Mouse (Mus musculus) forelimb bud, embryonic 11.5 days (tissue): ENCODE measurements around the gene Rcvrn.

Source experiments
- DNase-seq: peaks from one replicate; pipeline ENCODE4 v3.0.0-alpha.2; 2012; ENCODE audit warnings: low read depth, low spot score

Gene Rcvrn

DNA sequence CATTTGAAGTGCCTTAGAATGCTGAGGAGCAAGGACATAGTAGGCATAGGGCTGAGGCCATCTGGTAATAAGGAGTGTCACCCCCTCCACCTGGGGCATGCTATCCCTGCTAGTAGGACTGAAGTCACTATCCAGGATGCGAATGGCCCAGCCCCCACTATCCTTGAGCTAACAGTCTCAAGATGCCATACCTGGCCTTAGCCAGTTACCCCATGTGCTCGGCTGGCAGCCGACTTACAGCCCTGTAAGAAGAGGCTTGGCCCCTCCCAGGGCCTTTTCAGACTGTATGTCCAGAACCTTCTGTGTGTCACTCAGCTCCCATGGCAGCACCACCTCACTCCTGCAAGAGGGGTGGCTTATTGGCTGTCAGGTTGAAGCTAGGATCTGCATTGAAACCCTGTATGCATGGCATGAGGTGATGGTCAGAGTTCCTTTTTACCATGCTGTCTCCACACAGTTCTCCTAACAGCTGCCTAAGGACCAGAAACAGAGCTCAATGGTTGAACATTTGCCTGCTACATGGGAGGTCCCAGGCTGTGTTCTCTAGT, 26.6 kb upstream of the Rcvrn start:
- DNase-seq, result no peak

DNA sequence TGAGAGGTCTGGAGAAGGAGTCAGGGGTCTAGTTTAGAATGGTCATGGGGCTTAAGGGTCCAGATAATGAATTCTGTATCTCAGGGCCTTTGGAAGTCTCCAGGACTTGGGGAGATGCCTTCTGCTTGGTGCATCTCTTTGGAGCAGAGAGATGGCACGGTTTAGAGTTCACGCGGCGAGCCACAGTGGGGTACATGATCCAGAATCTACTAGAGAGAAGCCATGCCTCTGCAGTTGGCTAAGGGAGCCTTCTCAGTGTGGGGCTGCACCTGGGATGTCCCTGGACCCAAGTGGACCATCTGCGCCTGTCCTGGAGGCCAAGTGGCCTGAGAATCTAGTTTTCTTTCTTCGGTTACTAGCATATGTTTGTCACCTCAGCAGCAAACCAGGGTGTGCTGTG, 25.1 kb upstream of the Rcvrn start:
- no peak for DNase-seq

DNA sequence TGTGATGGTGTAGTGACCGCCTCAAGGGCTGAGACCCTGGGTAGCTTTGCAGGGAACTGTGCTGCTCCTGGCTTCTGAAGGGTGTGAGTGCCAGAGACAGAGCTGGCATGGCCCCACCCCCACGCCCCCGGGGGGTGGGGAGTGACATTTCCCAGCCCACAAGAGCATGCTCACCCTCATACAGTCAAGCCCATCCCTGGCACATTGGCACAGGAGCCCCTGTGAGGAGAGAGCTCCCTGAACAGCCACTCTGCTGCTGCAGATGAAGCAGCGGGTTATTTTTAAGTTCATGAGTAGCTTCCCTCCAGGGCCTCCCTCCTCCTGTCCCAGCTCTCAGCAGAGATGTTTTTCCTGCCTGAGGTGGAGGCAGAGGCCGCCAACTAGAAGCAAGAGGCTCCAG, 23.0 kb upstream of the Rcvrn start:
- DNase-seq, result no peak

DNA sequence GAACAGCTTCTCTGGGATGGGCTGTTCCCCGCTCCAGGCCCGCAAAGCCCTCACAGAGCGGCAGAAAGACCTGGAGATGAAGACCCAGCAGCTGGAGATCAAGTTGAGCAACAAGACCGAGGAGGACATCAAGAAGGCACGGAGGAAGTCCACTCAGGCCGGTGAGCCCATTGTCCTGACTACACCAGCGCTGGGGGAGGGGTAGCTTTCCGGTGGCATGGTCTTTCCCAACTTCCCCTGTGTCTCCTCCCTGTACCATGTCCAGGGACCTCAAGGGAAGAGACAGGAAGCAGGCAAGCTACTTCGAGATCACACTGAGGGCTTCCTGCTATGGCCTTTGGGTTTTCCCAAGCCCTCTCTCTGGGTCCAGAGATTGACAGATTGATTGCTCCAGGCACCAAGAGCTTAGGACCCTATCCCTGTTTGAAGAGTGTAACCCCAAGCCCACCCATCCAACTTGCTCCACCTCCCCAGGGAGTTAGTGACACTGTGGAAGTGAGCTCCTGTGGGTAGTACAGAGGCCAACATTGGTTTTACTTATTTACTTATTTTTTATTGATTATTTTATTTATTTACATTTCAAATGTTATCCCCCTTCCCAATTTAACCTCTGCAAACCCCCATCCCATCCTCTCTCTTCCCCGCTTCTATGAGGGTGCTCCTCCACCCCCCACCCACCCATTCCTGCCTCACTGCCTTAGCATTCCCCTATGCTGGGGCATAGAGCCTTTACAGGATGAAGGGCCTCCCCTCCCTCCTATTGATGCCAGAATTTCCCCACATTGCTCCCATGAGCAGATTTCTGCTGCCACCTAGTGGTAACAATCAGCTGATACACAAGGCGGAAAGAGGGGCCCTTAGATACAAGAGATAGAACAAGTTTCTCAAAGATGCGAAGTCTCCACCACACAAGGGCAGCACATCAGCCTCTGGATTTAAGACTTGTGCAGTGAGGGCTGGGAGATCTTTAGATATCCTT, 19.3 kb upstream of the Rcvrn start:
- DNase-seq, result peak; percentile 77

DNA sequence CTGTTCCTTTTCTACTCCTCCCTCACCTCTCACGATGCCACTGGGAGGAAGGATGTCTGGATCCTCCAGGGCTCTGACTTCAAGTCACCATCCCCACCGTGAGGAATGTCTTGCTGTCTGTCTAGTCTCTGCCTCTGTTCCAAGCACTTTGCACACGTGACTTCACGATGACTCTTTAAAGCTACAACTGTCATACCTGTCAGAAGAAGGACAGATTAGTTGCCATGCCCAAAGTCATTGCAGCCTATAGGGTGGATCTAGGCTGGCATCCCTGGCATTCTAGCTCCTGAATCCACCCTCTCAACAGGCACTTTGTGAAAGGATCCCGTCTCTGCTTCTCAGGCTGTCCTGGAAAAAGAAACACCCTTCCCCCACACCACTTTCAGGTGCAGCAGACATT, 15.8 kb upstream of the Rcvrn start:
- DNase-seq, result no peak

DNA sequence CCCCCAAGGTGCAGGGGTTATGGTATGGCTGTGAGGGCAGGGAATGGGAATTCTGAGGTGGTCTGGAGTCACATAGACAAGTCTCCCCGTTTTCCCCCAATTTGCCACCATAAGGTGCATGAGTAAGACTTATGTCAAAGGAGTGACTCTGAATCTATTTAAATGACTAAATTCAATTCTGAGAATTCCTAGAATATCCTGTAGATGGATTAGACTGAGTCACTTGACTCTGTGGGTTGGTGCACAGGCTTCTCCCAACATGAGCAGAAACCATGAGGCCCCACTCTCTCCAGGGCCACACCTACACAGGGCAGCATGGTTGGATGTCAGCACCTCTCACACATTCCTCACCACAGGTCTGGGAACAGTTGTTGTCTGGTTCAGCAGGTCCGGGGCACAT, 15.2 kb upstream of the Rcvrn start:
- DNase-seq, result no peak

DNA sequence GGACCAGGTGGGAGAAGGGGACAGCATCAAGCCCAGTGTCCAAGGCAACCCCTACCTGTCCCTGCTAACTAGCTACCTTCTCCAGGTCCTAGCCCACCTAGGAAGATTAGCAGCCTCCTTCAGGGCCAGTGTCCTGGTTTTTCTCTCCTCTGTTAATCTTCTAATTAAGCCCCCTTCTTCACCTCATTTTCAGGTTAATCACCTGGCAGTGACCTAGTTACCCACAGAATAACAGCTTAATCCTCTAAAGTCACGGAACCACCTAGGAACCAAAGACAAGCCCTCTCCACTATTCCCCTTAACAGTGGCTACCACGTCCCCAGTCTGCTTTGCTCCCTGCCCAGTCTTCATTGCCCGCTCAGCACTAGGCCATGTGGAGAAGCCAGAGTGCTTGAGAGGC, 13.3 kb upstream of the Rcvrn start:
- no peak for DNase-seq

DNA sequence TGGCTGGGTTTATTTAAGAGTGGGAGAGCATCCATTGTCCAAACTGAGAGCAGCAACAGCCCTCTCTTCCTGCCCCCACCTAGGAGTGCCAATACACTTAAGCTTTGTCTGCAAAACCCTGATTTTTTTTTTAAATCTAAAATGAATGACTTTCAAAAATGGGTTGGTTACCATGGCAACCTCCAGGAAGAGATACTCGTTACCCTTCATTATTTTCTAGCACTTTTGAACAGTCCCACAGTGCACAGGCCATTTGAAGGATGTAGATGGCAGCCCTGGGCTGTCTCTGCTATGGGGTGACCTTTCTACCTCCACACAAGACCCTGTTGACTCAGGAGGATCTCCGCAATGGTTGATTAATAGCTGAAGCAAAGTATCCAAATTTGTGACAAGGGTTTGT, 9.0 kb upstream of the Rcvrn start:
- DNase-seq, result no peak

DNA sequence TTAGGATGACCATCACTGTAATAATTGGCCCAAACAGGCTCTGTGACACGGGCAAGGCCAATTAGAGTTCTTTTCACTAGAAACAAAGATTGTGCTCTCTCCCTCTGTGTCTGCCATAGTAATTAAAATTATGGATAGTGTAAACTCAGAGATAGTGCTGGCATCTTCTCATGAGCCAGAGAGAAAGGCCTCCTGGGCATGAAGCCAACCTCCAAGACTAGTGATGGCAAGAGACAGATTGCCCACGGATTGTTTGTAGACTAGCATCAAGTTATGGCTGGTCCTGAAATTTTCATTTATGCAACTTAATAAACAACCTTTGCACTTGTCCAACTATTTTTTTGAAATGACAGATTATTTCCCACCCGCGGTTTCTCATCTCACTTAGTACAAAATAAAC, 17.9 kb downstream of the Rcvrn start:
- DNase-seq, result no peak

DNA sequence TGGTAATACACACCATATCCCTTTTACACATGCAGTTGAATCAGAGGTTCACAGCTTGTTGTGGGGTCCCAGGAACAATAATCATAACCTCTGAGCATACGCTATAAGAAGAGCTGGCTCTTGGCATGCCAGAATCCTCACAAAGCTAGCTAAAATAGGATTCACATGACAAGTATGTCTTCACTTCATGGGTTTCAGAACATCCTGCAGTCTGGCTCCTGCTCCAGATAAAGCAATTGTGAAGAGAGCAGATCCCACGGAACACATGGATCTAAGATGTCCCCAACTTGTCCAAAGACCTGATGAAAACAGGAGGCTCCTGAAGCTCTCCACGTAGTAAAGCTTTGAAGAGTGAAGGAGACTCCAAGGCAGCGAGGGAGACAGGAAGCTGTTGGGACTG, 20.3 kb downstream of the Rcvrn start:
- no peak for DNase-seq

DNA sequence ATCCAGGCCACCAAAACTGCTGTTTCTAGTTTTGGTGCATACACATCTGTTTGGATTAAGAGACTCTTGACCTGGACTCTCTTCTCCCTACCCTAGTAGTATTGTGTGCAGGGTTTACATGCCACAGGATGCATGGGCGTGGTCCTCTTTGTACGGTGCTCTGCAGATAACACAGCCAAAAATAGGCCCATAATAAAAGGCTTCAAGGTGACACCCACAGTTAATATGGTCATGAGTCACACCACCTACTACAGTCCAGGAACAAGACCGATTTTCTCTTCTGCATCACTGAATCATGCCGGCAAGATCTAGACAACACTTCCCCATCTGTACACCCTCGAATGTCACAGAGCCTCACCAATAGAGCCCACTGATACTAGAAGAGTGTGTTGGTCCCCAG, 26.4 kb downstream of the Rcvrn start:
- no peak for DNase-seq

DNA sequence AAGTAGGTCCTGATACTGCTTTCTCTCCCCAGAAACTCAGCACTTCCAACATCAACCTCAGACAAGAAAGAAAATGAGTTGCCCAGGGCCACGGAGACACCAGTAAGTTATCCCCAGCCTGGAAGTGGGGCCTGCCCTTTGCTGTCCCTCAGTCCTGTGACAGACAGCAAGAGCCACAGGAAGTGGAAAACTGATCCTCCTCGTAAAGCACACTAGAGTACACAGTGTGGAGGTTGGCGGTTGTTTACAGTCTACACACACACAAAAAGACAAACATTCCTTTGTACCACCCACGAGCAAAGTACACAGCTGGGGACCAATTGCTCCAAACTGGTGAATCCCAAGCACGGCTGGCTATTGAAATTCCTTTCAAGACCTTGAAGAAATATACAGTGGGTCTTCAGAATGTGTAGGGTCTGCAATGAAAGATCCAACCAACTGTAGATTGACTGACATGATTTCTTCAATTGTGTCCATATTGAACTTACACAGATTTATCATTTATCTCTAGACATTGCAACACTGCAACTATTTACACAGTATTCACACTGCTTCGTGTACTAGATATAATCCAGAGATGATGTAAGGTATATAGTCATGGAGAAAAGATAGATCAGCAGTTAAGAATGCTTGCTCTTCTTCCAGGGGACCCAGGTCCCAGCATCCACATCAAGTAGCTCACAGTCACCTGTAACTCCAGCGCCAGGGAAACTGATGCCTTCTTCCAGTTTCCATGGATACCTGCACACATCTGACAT, 27.5 kb downstream of the Rcvrn start:
- DNase-seq, result no peak

DNA sequence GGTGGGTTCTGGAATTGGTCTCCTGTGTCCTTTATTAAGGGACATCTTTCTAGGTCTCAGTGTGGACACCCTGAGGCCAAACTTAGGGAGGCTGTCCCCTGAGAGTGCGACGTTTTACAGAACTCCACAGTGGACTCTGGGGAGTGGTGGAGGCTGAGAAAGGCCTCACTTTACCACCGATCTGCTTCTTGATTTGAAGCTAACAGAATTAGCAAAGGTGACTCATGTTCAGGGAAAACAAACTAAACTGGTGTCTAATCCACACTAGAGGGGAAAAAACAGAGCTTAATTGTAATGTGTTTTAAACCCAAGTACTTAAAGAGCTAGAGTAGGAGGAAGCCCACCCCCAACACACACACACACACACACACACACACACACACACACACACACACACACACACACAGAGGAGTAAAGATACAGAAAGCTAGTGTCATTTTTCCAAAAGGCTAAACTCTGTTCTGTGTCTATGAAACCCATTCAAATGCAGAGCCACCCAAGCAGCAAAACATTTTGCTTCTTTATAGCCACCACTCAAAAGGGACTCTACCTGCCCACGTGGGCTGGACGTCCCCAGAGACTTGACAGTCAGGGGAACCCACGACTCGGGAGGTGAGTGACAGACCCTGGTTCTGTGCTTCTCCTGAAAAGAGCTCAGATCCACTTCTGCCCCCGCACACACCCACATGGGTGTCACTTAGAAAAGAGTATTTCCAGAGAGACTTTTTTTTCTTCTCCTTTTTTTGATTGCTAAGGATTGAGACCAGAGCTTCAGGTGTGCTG, 28.3 kb downstream of the Rcvrn start:
- no peak for DNase-seq

DNA sequence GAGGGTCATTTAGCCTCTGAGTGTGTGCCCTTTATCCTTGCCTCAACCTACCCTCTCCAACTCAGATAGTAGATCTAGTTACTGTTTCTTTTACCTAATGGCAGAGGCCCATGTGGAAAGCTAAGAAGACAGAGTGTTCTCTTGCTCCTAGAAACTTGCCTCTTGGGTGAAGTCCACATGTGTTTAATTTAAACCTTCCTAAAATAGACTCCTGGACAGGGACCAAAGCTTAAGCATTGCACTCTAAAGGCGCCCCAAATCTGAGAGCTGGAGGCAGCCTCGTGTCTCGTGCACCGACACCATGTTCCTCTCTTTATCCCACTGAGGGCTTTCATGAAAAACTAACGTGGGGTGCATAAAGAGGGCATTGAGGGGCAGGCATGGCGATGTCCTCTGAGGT, 32.0 kb downstream of the Rcvrn start:
- no peak for DNase-seq

DNA sequence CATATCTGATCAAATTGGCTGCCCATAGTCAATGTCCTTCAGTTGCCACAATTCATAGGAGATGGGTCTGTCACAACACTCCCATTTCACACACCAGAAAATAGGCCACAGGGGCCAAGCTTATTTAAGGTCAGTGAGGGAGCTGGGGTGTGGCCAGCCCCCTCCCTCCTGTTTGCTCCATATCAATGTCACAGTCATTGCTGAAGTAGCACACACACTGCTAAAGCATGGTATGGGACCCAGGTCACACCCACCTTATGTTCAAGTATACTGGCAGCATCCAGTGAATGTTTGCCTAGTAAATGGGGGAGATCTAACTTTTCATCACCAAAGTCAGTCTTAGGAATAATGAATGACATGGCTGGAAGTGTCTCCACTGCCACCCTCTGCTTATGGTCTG, 33.6 kb downstream of the Rcvrn start:
- no peak for DNase-seq

DNA sequence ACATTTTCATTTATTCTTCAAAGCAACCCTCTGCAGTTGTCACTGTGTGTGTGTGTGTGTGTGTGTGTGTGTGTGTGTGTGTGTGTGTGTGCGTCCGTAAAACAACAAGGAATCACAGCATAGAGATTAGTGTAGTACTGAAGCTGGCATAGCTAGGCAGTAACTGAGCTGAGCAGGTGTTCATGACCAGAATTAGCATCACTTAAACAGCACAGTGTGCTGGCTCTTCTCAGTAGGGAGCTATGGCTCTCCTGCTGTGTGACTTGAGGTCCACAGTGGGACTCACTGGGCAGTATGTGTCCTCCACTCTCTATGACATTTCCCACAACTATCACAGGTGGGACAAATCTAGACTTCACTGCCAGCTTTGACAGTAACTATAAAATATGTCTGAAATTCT, 35.9 kb downstream of the Rcvrn start:
- DNase-seq, result no peak

DNA sequence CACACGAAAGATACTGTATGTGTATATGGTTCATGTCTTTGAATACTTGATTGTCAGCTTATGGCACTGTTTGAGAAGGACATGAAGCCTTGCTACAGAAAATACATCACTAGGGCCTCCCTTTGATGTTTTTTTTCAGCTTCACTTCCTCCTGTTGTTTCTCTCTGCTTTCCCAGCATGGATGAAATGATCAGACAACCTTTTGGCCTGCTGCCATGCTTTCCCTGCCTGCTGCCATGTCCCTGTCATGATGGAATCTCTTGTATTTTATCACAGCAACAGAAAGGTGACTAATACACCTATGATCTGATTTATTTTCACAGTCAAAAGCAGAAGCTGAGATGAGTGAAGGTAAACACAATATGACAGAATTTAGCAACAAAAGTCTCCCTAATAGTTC, 38.6 kb downstream of the Rcvrn start:
- no peak for DNase-seq

DNA sequence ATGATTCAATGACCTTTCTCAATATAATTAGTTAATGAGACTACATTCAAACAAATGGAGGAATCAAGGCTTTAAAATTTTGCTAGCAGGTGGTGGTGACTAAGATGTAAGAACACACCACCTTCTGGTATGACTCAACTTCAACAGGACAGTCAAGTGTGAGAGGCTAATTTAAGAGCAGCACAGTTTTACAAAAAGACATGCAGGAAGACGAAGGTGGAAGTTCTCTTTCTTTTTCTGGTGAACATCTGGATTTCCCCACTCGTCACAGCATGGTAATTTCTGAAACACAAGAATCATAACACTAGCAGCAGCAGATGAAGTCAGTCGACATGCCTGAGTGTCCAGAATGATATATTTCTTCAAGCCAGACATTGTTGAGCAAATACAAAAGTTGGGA, 39.5 kb downstream of the Rcvrn start:
- no peak for DNase-seq

DNA sequence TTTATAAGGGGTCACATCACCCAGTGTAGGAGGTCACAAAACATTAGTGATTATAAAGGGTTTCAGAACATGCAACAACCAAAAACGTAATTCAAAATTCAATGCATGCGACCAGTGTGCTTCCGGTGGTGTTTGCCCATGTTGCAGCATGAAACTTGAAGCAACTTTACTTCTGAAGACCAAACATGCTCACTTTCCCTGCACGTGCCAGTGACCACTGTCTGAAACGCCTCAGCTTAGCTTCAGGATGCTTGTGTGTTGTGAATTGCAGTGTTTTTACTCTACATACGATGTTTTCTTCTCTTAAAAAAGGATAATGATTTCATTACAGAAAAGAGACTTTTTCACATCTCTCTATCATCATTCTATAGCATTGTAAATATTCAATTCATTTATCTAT, 43.2 kb downstream of the Rcvrn start:
- DNase-seq, result no peak

DNA sequence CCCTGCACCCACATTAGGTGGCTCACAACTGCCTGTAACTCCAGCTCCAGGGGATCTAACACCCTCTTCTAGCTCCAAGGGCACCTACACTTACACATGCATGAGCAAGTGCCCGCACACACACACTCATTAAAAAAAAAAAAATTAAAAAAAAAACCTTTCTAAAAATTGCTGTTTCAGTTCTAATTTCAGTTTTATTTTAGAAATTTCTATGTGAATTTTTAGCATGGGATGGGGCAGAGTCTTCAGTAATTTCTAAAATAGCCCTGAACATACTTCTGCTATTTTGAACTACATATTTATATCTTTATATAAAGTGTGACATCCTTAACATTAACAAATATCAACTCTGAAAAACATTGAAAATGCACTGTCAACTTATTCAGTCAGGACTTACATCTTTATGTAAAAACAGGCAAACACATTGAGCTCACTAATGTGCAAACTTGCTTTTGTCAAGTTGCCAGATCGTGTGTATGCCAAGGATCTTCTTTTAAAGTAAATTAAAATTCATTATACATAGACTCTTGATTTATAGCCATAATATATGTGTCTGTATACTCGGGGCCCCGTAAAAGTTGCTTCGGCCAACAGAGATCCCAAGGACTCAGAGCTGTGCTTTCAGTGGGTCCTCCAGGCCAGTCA, 43.8 kb downstream of the Rcvrn start:
- no peak for DNase-seq

DNA sequence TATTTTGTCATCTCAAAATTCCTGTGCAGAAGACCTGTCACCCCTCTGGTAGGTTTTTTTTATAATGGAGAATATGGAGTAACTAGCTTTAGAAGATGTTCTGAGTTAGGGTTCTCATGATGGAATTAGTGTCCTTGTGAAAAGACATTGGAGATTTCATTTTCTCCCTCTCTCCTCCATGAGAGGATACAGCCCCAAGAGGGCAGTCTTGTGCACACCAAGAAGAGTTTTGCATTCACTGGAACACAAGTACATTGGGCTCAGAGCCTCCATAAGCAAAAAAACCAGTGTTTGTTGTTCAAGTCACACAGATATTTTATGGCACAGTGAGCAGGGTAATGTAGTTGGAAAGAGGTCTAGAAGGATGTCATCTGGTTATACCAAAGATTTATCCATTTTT, 46.4 kb downstream of the Rcvrn start:
- DNase-seq, result no peak
